In the genomic region with DNA sequence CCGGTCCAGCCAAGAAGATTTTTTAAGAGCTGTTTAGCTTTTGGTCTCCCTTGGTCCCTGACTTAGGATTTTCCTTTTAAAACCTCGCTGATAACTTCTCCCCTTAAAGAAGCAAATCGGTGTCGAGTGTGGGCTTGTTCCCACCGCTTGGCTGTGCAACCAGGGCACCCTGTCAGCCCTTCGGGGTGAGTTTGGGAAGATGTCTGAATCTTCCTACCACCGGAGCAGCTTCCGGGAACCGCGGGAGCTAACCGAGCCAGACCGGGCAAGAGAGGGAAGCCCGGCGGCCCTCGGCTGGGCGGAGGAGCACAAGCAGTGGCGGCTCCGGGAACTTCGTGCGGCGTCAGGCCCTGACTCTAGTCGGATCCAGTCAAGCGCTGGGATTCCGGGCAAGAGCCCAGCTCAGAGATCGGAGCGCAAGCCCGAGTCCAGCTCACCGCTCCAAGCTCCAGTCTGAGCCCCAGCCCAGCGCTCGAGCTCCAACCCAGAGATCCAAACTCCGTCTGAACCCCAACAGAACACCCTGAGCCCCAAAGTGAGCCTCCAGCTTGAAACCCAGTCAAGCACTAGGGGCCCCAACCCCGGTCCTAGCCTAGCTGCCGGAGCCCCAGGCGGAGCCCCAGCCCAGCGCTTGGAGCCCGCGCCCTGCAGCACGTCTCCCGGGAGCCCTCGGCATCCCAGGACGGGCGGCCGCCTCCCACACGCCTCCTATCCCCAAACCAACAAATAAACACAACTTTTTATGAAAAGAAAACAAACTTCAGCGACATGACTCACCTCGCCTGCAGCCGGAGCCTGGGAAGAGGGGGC, we compare ENCODE assay signal across 8 mouse cellular contexts. TPM values are rescaled to one million over a fixed set of nuclear protein-coding genes. Genes with fewer than 3 reads are reported as not detected.
DNase-seq lines count a peak whose midpoint lies in the region; ATAC-seq lines count a peak whose summit lies in the region.

No protein-coding gene starts in this region.

- peak; percentile 67 for ATAC-seq in common myeloid progenitor, adult 5-6 weeks (replicated peaks; ENCODE audit: low read depth, poor library complexity, severe bottlenecking)

- intact Hi-C loops in left cerebral cortex, postnatal 4 days (cut with DNase I) = loop anchor here (5.0 kb wide), 1 partner anchor 66 kb away; no protein-coding TSS in a partner anchor

- peak; percentile 7 to 23 for DNase-seq in spleen, postnatal 10 days (ENCODE audit: low spot score in 2 of 2)
- no peak for DNase-seq in spleen, postnatal 14 days (ENCODE audit: low spot score in 2 of 2)
- DNase-seq in gastrocnemius, postnatal 25 days = peak; percentile 77
- DNase-seq in induced T-regulatory cell, adult 2 months (ENCODE audit: low read depth) = peak; percentile 48
- peak; percentile 77 for DNase-seq in left cerebral cortex, postnatal 4 days
- peak; percentile 67 for DNase-seq in mesoderm, embryonic 11.5 days (ENCODE audit: low read depth, low spot score)
- DNase-seq in skeletal muscle tissue, adult 2 months (ENCODE audit: low read depth, low spot score) = peak; percentile 58

RNA-seq across cellular contexts. Expression of gene Boc, which starts 0.8 kb away (rescaled TPM):
- not detected in 2 replicates for total RNA-seq in common myeloid progenitor, adult 5-6 weeks (2017)
- total RNA-seq in gastrocnemius, postnatal 25 days (2021) = 1 to 10 TPM; 4.0 to 5.7 TPM
- 10 to 100 TPM; 20.0 to 22.4 TPM for total RNA-seq in left cerebral cortex, postnatal 4 days (2021)

Comparison
In these comparisons a context has a peak if more than half of its experiments do, and no peak if none do; other contexts are left out.
1. DNase-seq: peak in spleen, postnatal 10 days (2 of 2), gastrocnemius, postnatal 25 days (single experiment), induced T-regulatory cell, adult 2 months (single experiment), left cerebral cortex, postnatal 4 days (single experiment), mesoderm, embryonic 11.5 days (single experiment) and skeletal muscle tissue, adult 2 months (single experiment); none in spleen, postnatal 14 days (0 of 2).